Mouse (Mus musculus) lung, adult 2 months (tissue): ENCODE data around the gene Arl15.

Source experiments
- CTCF ChIP-seq: fragments of 200-500 bp; IDR thresholded peaks from 2 replicates; pipeline ENCODE4 v1.5.1; 2011; ENCODE audit warnings: mild to moderate bottlenecking, low read length, control low read depth; ENCODE audit not compliant: insufficient read depth
- POLR2A ChIP-seq: fragments of 200-500 bp; IDR thresholded peaks from 2 replicates; pipeline ENCODE4 v1.6.1; 2011; ENCODE audit warnings: low read depth, mild to moderate bottlenecking, control low read depth, low read length, borderline replicate concordance; ENCODE audit errors: extremely low read depth

GRCm38 (mm10) chr13:113916761-113917160, 122.5 kb downstream of the Arl15 start:
- TF ChIP-seq POLR2A (no peak), CTCF (no peak)
